Mouse (Mus musculus) spleen, adult 2 months (tissue): ENCODE results near the gene Cyb561d1. TPM values are rescaled to one million over a fixed set of nuclear protein-coding genes. Genes with fewer than 3 reads are reported as not detected.

ENCODE experiments used
- DNase-seq, 2 experiments: peaks; one replicate each; pipeline versions ENCODE4 v3.0.0 to v3.0.0-alpha.2; 2012 to 2021; ENCODE audit warnings: low spot score in 2 of 2, low read depth in 1 of 2
- H3K27ac ChIP-seq: fragments of 200-500 bp; 2 replicates; pipeline ENCODE4 v1.5.1; 2012; ENCODE audit warnings: low read length, inconsistent platforms; ENCODE audit not compliant: insufficient read depth
- H3K27me3 ChIP-seq: fragments of 200-500 bp; 2 replicates; pipeline ENCODE4 v1.6.1; 2012; ENCODE audit warnings: mild to moderate bottlenecking, moderate library complexity, low read length, inconsistent platforms; ENCODE audit not compliant: control insufficient read depth, insufficient read depth
- H3K36me3 ChIP-seq: fragments of 200-500 bp; 2 replicates; pipeline ENCODE4 v1.6.1; 2012; ENCODE audit warnings: mild to moderate bottlenecking, low read length, inconsistent platforms; ENCODE audit not compliant: control insufficient read depth, insufficient read depth
- H3K4me1 ChIP-seq: fragments of 200-500 bp; 2 replicates; pipeline ENCODE4 v1.6.1; 2011; ENCODE audit warnings: inconsistent platforms; ENCODE audit not compliant: control insufficient read depth, insufficient read depth, insufficient read length
- H3K4me3 ChIP-seq: fragments of 200-500 bp; 2 replicates; pipeline ENCODE4 v1.5.1; 2011; ENCODE audit warnings: mild to moderate bottlenecking, inconsistent platforms; ENCODE audit not compliant: insufficient read depth, insufficient read length; ENCODE audit errors: extremely low read depth
- CTCF ChIP-seq: fragments of 200-500 bp; IDR thresholded peaks from 2 replicates; pipeline ENCODE4 v1.5.1; 2011; ENCODE audit warnings: mild to moderate bottlenecking, inconsistent platforms; ENCODE audit not compliant: insufficient read depth, insufficient read length, insufficient replicate concordance; ENCODE audit errors: extremely low read depth
- POLR2A ChIP-seq: fragments of 200-500 bp; IDR thresholded peaks from 2 replicates; pipeline ENCODE4 v1.6.1; 2011; ENCODE audit warnings: low read depth, low read length, inconsistent platforms
- WGBS: fragments of 180-500 bp; shearing (Covaris S2); methylation state at CpG from one replicate; pipeline ENCODE4 v1.1.7; 2018; 5-methylcytosine and 5-hydroxymethylcytosine counted together
- polyA plus RNA-seq: library from polyadenylated mRNA; depleted of rRNA; stranded (reverse); fragments of >200 nt; gene quantifications from 2 replicates; pipeline ENCODE4 v1.2.3, GENCODE M21; 2012

Cyb561d1 gene
- polyA plus RNA-seq, 1 experiment = 13.8 TPM

DNA sequence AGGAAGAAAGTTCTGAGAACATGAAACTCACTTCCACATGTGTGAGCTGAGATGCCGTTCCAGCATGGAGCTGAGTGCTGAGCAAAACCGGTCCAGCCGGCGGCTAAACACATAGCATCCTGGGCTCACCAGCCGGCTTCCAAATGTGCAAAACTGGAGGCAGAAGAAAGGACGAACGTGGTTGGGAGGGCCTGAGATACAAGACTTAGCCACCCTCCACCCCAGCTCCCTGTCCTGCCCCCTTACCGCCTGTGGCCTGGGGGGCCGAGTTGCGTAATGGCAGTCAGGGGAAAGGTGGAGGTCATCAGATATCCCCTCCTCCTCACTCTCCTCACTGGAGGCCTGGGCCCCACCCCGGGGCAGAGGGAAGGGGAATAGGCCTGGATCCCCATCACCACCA, 3.5 kb upstream of the Cyb561d1 start:
- Histone ChIP-seq H3K36me3 (no peaks in the 10 kb centered on the region), H3K27me3 (no peaks in the 10 kb centered on the region), H3K4me3 (no peak overlapping the region), H3K4me1 (peaks cover 8% of the 10 kb centered on the region; the same call in 1 of the 2 replicates), H3K27ac (no peak overlapping the region)
- TF ChIP-seq CTCF (no peak), POLR2A (no peak)
- 86% methylated on average over 11 of the region's 11 CpGs for WGBS
- no peak for DNase-seq

DNA sequence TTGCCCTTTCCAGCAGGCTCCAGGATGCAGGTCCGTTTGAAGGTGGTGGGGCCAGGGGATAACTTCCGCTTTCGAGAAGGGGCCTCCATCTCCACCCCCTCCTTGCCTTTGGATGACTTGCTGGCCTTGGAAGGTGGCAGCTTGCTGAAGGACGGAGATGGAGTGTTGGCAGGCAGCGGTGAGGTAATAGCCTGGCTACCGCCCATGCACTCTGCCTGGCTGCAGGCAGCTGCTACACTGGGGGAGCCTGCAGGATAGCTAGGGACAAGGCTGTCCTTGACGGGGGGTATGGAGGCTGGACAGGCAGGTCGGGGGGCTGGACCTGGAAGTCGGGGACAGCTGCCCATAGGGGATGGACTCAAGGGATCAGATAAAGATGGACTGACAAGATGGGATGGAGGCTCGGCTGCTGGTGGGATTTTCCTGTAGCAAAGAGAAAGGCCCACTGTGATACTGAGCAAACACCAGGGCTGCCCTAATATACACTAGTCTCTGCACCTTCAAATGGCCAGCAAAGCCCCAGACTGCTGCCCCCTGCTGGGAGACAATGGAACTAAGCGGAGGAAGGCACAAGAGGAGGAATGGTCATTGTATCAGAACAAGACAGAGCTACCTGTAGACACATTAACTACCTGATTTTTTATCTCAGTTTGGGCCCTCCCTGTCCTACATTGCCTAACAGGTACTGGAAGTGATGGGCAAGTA, 2.8 kb upstream of the Cyb561d1 start:
- peak; percentile 41 to 76 for DNase-seq
- no peaks in the 10 kb centered on the region for H3K36me3 ChIP-seq
- H3K4me1 ChIP-seq = peaks cover 9% of the 10 kb centered on the region; the same call in 1 of the 2 replicates
- no peak overlapping the region for H3K27ac ChIP-seq
- no peak overlapping the region for H3K4me3 ChIP-seq
- TF ChIP-seq POLR2A (no peak), CTCF (peak; percentile 74; the same call in 1 of the 2 replicates)
- WGBS = 85% methylated on average over 11 of the region's 11 CpGs
- H3K27me3 ChIP-seq = no peaks in the 10 kb centered on the region

DNA sequence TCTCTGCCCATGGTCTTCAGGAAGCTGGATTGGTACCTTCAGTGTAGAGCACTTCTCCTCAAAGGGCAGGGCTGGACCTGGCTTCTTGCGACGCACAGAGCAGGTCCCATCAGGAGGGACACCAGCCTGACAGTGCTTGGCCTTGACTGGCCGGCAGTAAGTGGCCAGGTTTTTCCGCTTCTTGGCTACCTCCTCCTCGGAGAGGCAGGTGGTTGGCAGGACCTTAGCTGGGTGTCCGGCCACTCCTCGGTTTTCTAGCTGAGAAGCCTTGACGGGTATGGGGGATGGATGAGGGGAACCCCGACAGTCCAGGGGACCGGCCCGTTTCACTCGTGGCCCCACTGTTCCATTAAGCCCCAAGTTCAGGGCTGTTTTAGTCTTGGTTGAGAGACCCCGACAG, 2.2 kb upstream of the Cyb561d1 start:
- no peak for DNase-seq
- TF ChIP-seq POLR2A (no peak), CTCF (no peak)
- Histone ChIP-seq H3K4me3 (no peak overlapping the region), H3K27me3 (no peaks in the 10 kb centered on the region), H3K36me3 (no peaks in the 10 kb centered on the region), H3K4me1 (peaks cover 9% of the 10 kb centered on the region; the same call in 1 of the 2 replicates), H3K27ac (no peak overlapping the region)
- 91% methylated on average over 13 of the region's 13 CpGs for WGBS

DNA sequence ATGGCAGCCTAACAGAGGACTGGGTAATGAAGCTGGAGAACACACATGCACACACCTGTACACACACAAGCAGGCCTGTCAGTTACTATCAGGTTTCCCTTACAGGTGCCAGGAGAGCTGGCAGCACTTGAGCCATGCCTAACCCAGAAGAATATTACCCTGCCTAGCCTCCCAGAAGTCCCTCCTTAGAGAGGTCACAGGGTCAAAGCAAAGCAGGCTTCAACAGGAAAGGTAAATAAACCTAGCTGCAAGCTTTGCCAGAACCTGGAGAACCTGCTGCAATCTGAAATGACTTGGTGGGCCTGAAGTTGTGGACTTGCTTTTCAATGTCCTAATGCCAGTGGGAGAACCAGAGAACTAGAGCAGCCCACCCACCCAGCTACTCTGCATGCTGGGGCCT, 1.5 kb upstream of the Cyb561d1 start:
- Histone ChIP-seq H3K4me1 (peaks cover 9% of the 10 kb centered on the region; the same call in 1 of the 2 replicates), H3K4me3 (no peak overlapping the region), H3K27ac (no peak overlapping the region), H3K36me3 (no peaks in the 10 kb centered on the region), H3K27me3 (no peaks in the 10 kb centered on the region)
- TF ChIP-seq CTCF (no peak), POLR2A (no peak)
- no peak for DNase-seq

DNA sequence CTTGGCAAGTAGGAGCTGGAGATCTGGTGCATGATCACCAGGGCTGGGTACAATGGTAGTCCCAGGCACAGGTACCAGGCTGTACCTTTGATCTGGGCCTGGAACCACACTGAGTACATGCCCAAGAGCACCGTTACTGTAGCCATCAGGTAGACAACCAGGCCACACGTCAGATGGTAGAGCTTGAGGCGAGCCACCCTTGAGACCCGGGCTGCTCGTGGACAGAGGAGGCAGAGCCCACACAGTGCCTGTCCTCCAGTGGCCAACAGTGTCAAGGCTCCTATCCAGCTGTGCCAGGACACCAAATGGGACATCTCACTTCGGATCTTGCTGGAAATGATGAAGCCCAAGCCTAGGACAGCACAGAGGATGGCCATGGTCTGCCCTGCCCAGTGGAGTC, 1.8 kb downstream of the Cyb561d1 start:
- 92% methylated on average over 6 of the region's 6 CpGs for WGBS
- DNase-seq = no peak
- Histone ChIP-seq H3K27ac (no peak overlapping the region), H3K4me1 (peaks cover 9% of the 10 kb centered on the region; the same call in 1 of the 2 replicates), H3K27me3 (no peaks in the 10 kb centered on the region), H3K36me3 (peaks cover 1% of the 10 kb centered on the region; the same call in 1 of the 2 replicates), H3K4me3 (no peak overlapping the region)
- no peak for TF ChIP-seq CTCF

DNA sequence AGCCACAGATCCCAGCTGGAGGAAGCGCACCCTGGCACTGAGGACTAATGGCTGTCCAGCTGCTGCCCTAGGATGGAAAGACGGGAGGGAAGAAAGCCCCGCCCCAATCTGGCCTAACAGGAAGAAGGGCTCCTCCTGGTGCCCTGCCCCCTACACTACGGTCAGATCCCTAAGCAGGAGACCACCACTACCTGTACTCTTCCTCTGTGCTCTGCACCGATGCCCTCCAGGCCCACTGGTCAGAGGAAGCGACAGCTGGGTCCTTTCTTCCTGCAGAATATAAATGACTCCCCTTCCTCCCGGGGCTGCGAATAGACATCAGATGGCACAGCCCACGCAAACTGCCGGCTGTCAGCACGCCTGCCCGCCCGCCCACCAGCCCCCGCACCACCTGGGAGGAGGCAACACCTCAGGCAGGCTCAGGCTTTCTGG, 3.9 kb downstream of the Cyb561d1 start:
- Histone ChIP-seq H3K4me3 (no peak overlapping the region), H3K4me1 (peaks cover 9% of the 10 kb centered on the region; the same call in 1 of the 2 replicates), H3K27ac (no peak overlapping the region), H3K36me3 (peaks cover 1% of the 10 kb centered on the region; the same call in 1 of the 2 replicates), H3K27me3 (no peaks in the 10 kb centered on the region)
- no peak for TF ChIP-seq POLR2A
- no peak for TF ChIP-seq CTCF
- DNase-seq = no peak
- WGBS = 71% methylated on average over 14 of the region's 14 CpGs

DNA sequence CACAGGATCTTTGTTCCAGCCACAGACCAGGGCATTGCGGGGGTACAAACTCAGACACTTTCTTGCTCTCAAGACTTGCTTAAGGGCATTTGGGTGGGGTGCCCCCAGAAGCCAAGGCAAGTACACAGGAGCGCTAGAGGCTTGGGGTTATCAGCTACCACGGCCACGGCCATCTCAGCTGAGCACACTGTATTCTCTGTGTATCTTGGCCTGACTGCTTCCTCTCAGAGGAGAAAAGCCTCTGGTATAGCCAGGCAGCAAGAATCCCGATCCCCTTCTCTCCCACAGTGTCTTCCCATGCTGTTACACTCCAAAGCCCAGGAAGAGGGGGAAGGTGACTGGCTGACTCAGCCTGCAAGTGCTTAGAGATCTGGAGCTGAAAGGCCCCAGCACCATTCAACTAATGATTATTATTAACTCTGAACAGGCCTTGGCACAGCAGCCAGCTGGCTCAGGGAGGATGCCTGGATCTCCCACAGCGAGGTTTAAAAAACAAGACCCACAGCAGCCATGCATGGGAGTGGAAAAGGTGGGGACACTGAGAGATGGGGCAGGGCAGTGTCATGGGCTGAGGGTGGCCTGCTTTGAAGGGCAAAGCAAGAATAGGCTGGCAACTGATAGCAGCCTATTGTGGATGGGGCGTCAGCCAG, 4.9 kb downstream of the Cyb561d1 start:
- Histone ChIP-seq H3K27ac (no peak overlapping the region), H3K4me3 (no peak overlapping the region), H3K4me1 (peaks cover 5% of the 10 kb centered on the region; the same call in 1 of the 2 replicates), H3K36me3 (peaks cover 1% of the 10 kb centered on the region; the same call in 1 of the 2 replicates), H3K27me3 (no peaks in the 10 kb centered on the region)
- TF ChIP-seq CTCF = no peak
- TF ChIP-seq POLR2A = no peak
- WGBS = 89% methylated on average over 7 of the region's 7 CpGs
- no peak for DNase-seq
